Mouse (Mus musculus) cortical plate, adult 2 months (tissue): ENCODE data around the gene Ccl26.
"Not testable (repeated sequence)": the region's sequence is repeated elsewhere in the genome, so short reads cannot be mapped to it uniquely, and the experiment has no call there.

Experiments
- CTCF ChIP-seq: fragments of 200-500 bp; IDR thresholded peaks from 2 replicates; pipeline ENCODE4 v1.5.1; 2011; ENCODE audit warnings: mild to moderate bottlenecking, control low read depth, low read length; ENCODE audit not compliant: insufficient read depth; ENCODE audit errors: extremely low read depth
- POLR2A ChIP-seq: fragments of 200-500 bp; IDR thresholded peaks from 2 replicates; pipeline ENCODE4 v1.6.1; 2011; ENCODE audit warnings: mild to moderate bottlenecking, low read length, control low read depth; ENCODE audit not compliant: insufficient read depth; ENCODE audit errors: extremely low read depth

DNA sequence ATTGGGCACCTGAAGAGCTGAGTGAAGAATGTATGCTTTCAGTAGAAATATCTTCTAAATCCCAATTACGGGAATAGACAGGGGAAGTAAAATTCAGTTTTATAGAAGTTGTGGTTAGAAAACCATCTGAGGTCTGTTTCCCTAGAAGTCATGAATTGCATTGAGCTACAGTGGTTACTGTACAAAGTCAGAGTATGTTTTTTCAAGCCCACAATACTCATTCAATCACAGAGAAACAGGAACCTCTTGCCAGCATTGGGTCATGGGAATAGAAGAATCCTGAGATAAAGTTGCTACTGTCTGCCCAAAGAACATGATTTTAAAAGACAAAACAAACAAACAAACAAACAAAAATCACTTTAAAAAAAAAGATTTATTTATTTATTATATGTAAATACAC is 43.3 kb upstream of the Ccl26 start:
- not testable (repeated sequence) for TF ChIP-seq CTCF, POLR2A
